Mouse (Mus musculus): ENCODE results near the gene Psen2. TPM values are rescaled to one million over a fixed set of nuclear protein-coding genes. Genes with fewer than 3 reads are reported as not detected.

Gene Psen2
- polyA plus RNA-seq, 1 experiment, result 58.1 TPM

GRCm38 (mm10) chr1:180286081-180286831, 23.0 kb upstream of the Psen2 start:
- Histone ChIP-seq H3K4me3 (replicated peaks; ENCODE audit: control insufficient read depth, low read depth, low read length) (no peak overlapping the region), H3K4me1 (ENCODE audit: control insufficient read depth, insufficient read depth, low read length) (peaks cover 3% of the 10 kb centered on the region; the same call in 1 of the 2 replicates), H3K27ac (ENCODE audit: control insufficient read depth, insufficient read depth, low read depth, low read length, poor library complexity) (no peak overlapping the region)
- TF ChIP-seq POLR2A (IDR thresholded peaks at IDR 0.05; ENCODE audit: borderline replicate concordance, control insufficient read depth, low read depth, low read length), result no peak
- no peak for TF ChIP-seq CTCF (IDR thresholded peaks at IDR 0.05; ENCODE audit: control insufficient read depth, insufficient read depth, low read length)
- WGBS, result 81% methylated on average over 15 of the region's 15 CpGs

GRCm38 (mm10) chr1:180283813-180284768, 20.9 kb upstream of the Psen2 start:
- Histone ChIP-seq H3K4me1 (ENCODE audit: control insufficient read depth, insufficient read depth, low read length) (no peaks in the 10 kb centered on the region; the same call in 1 of the 2 replicates), H3K4me3 (replicated peaks; ENCODE audit: control insufficient read depth, low read depth, low read length) (no peak overlapping the region), H3K27ac (ENCODE audit: control insufficient read depth, insufficient read depth, low read depth, low read length, poor library complexity) (no peak overlapping the region)
- TF ChIP-seq CTCF (IDR thresholded peaks at IDR 0.05; ENCODE audit: control insufficient read depth, insufficient read depth, low read length) (no peak), POLR2A (IDR thresholded peaks at IDR 0.05; ENCODE audit: borderline replicate concordance, control insufficient read depth, low read depth, low read length) (no peak)
- WGBS, result 72% methylated on average over 16 of the region's 16 CpGs

GRCm38 (mm10) chr1:180282581-180282980, 19.3 kb upstream of the Psen2 start:
- WGBS, result 81% methylated on average over 6 of the region's 6 CpGs
- Histone ChIP-seq H3K4me3 (replicated peaks; ENCODE audit: control insufficient read depth, low read depth, low read length) (no peak overlapping the region), H3K27ac (ENCODE audit: control insufficient read depth, insufficient read depth, low read depth, low read length, poor library complexity) (no peak overlapping the region), H3K4me1 (ENCODE audit: control insufficient read depth, insufficient read depth, low read length) (no peaks in the 10 kb centered on the region)
- no peak for TF ChIP-seq POLR2A (IDR thresholded peaks at IDR 0.05; ENCODE audit: borderline replicate concordance, control insufficient read depth, low read depth, low read length)
- TF ChIP-seq CTCF (IDR thresholded peaks at IDR 0.05; ENCODE audit: control insufficient read depth, insufficient read depth, low read length), result no peak

GRCm38 (mm10) chr1:180279648-180280047, 16.4 kb upstream of the Psen2 start:
- TF ChIP-seq CTCF (IDR thresholded peaks at IDR 0.05; ENCODE audit: control insufficient read depth, insufficient read depth, low read length) (no peak), POLR2A (IDR thresholded peaks at IDR 0.05; ENCODE audit: borderline replicate concordance, control insufficient read depth, low read depth, low read length) (no peak)
- Histone ChIP-seq H3K27ac (ENCODE audit: control insufficient read depth, insufficient read depth, low read depth, low read length, poor library complexity) (peak overlapping the region; percentile 2; the same call in 1 of the 2 replicates), H3K4me3 (replicated peaks; ENCODE audit: control insufficient read depth, low read depth, low read length) (peak overlapping the region; percentile 52), H3K4me1 (ENCODE audit: control insufficient read depth, insufficient read depth, low read length) (no peaks in the 10 kb centered on the region)
- WGBS, result 2% methylated on average over 7 of the region's 7 CpGs

- Histone ChIP-seq H3K4me1 (ENCODE audit: control insufficient read depth, insufficient read depth, low read length) (no peaks in the 10 kb centered on the region), H3K27ac (ENCODE audit: control insufficient read depth, insufficient read depth, low read depth, low read length, poor library complexity) (no peak overlapping the region), H3K4me3 (replicated peaks; ENCODE audit: control insufficient read depth, low read depth, low read length) (no peak overlapping the region)
- WGBS, result 77% methylated on average over 9 of the region's 9 CpGs
- TF ChIP-seq POLR2A (IDR thresholded peaks at IDR 0.05; ENCODE audit: borderline replicate concordance, control insufficient read depth, low read depth, low read length), result no peak
- no peak for TF ChIP-seq CTCF (IDR thresholded peaks at IDR 0.05; ENCODE audit: control insufficient read depth, insufficient read depth, low read length)
Observed at GRCm38 (mm10) chr1:180277563-180277962, 14.3 kb upstream of the Psen2 start.

- H3K27ac ChIP-seq (ENCODE audit: control insufficient read depth, insufficient read depth, low read depth, low read length, poor library complexity), result no peak overlapping the region
- TF ChIP-seq CTCF (IDR thresholded peaks at IDR 0.05; ENCODE audit: control insufficient read depth, insufficient read depth, low read length), result no peak
- TF ChIP-seq POLR2A (IDR thresholded peaks at IDR 0.05; ENCODE audit: borderline replicate concordance, control insufficient read depth, low read depth, low read length), result no peak
- H3K4me1 ChIP-seq (ENCODE audit: control insufficient read depth, insufficient read depth, low read length), result no peaks in the 10 kb centered on the region
- H3K4me3 ChIP-seq (replicated peaks; ENCODE audit: control insufficient read depth, low read depth, low read length), result no peak overlapping the region
- 89% methylated on average over 10 of the region's 10 CpGs for WGBS
Observed at GRCm38 (mm10) chr1:180274725-180275308, 11.6 kb upstream of the Psen2 start.

- 78% methylated on average over 2 of the region's 2 CpGs for WGBS
- Histone ChIP-seq H3K27ac (ENCODE audit: control insufficient read depth, insufficient read depth, low read depth, low read length, poor library complexity) (no peak overlapping the region), H3K4me3 (replicated peaks; ENCODE audit: control insufficient read depth, low read depth, low read length) (no peak overlapping the region), H3K4me1 (ENCODE audit: control insufficient read depth, insufficient read depth, low read length) (peaks cover 3% of the 10 kb centered on the region)
- TF ChIP-seq CTCF (IDR thresholded peaks at IDR 0.05; ENCODE audit: control insufficient read depth, insufficient read depth, low read length), result no peak
- TF ChIP-seq POLR2A (IDR thresholded peaks at IDR 0.05; ENCODE audit: borderline replicate concordance, control insufficient read depth, low read depth, low read length), result no peak
Observed at GRCm38 (mm10) chr1:180269033-180269432, 5.8 kb upstream of the Psen2 start.

Data from bone marrow, adult 2 months (tissue).